Mouse (Mus musculus) kidney, embryonic 16.5 days (tissue): Measurements from ENCODE around the gene 4930412O13Rik. TPM values are rescaled to one million over a fixed set of nuclear protein-coding genes. Genes with fewer than 3 reads are reported as not detected.

Source experiments
- ATAC-seq: fragments of 200-750 bp; cut with Nextera tagmentation; 2 replicates; pipeline ENCODE4 v1.8.0; 2017; ENCODE audit warnings: moderate TSS enrichment; ENCODE audit not compliant: low FRiP score, low TSS enrichment
- H3K27ac ChIP-seq: fragments of 300-500 bp; sonication (generic); 2 replicates; pipeline ENCODE4 v1.5.1; 2014; ENCODE audit warnings: low read length
- H3K27me3 ChIP-seq: fragments of 300-500 bp; sonication (generic); 2 replicates; pipeline ENCODE4 v1.6.1; 2014; ENCODE audit warnings: low read length, control low read depth, mixed read lengths; ENCODE audit not compliant: insufficient read depth
- H3K36me3 ChIP-seq: fragments of 300-500 bp; sonication (generic); 2 replicates; pipeline ENCODE4 v1.6.1; 2014; ENCODE audit warnings: low read length, control low read depth, mixed read lengths; ENCODE audit not compliant: insufficient read depth
- H3K4me1 ChIP-seq: fragments of 300-500 bp; sonication (generic); 2 replicates; pipeline ENCODE4 v1.6.1; 2014; ENCODE audit warnings: low read length, control low read depth, mixed read lengths; ENCODE audit not compliant: insufficient read depth
- H3K4me2 ChIP-seq: fragments of 300-500 bp; sonication (generic); replicated peaks from 2 replicates; pipeline ENCODE4 v1.6.1; 2014; ENCODE audit warnings: low read depth, low read length
- H3K4me3 ChIP-seq: fragments of 300-500 bp; sonication (generic); 2 replicates; pipeline ENCODE4 v1.5.1; 2014; ENCODE audit warnings: mild to moderate bottlenecking, low read length
- H3K9ac ChIP-seq: fragments of 300-500 bp; sonication (generic); replicated peaks from 2 replicates; pipeline ENCODE4 v1.6.1; 2014; ENCODE audit warnings: low read length
- H3K9me3 ChIP-seq: fragments of 300-500 bp; sonication (generic); 2 replicates; pipeline ENCODE4 v1.6.1; 2016; ENCODE audit warnings: low read length, control low read depth
- WGBS: fragments of 180-500 bp; shearing (Covaris S2); extraction: QIAGEN DNeasy Blood & Tissue Kit; methylation state at CpG from one replicate; pipeline ENCODE4 v1.1.7; 2014; 5-methylcytosine and 5-hydroxymethylcytosine counted together
- polyA plus RNA-seq: library from polyadenylated mRNA; unstranded; fragments of >200 nt; fragmentation: Nextera tagmentation; extraction: Ambion mirVana; gene quantifications from 2 replicates; pipeline ENCODE4 v1.2.1, GENCODE M21; 2015

The 4930412O13Rik gene
- polyA plus RNA-seq, 1 experiment from 2014 or later: 2.8 TPM

- Histone ChIP-seq H3K36me3 (no peaks in the 10 kb centered on the region), H3K27ac (peak overlapping the region; percentile 82), H3K9ac (peak overlapping the region; percentile 70), H3K4me1 (peaks cover 25% of the 10 kb centered on the region; the same call in 1 of the 2 replicates), H3K27me3 (peaks cover 75% of the 10 kb centered on the region), H3K4me3 (peak overlapping the region; percentile 55), H3K9me3 (no peaks in the 10 kb centered on the region), H3K4me2 (peak overlapping the region; percentile 90)
- no peak for ATAC-seq
- under 1% methylated on average over 22 of the region's 22 CpGs for WGBS
Measured at GRCm38 (mm10) chr2:9879092-9879491, 2.0 kb upstream of the 4930412O13Rik start.

GRCm38 (mm10) chr2:9879493-9879892 lies 1.6 kb upstream of the 4930412O13Rik start:
- Histone ChIP-seq H3K27me3 (peaks cover 75% of the 10 kb centered on the region), H3K36me3 (no peaks in the 10 kb centered on the region), H3K9ac (peak overlapping the region; percentile 70), H3K27ac (peak overlapping the region; percentile 82), H3K4me2 (peak overlapping the region; percentile 90), H3K9me3 (no peaks in the 10 kb centered on the region), H3K4me1 (peaks cover 25% of the 10 kb centered on the region; the same call in 1 of the 2 replicates), H3K4me3 (peak overlapping the region; percentile 55)
- under 1% methylated on average over 19 of the region's 21 CpGs for WGBS
- peak; percentile 96 for ATAC-seq

- peaks cover 75% of the 10 kb centered on the region for H3K27me3 ChIP-seq
- H3K4me1 ChIP-seq: peaks cover 25% of the 10 kb centered on the region; the same call in 1 of the 2 replicates
- ATAC-seq: no peak
- no peaks in the 10 kb centered on the region for H3K9me3 ChIP-seq
- H3K4me3 ChIP-seq: peak overlapping the region; percentile 55
- H3K36me3 ChIP-seq: no peaks in the 10 kb centered on the region
- 7% methylated on average over 11 of the region's 11 CpGs for WGBS
- peak overlapping the region; percentile 68 for H3K9ac ChIP-seq
- peak overlapping the region; percentile 81; the same call in 1 of the 2 replicates for H3K27ac ChIP-seq
- peak overlapping the region; percentile 90 for H3K4me2 ChIP-seq
Measured at GRCm38 (mm10) chr2:9880271-9880670, 781 bp upstream of the 4930412O13Rik start.

GRCm38 (mm10) chr2:9881611-9882023 lies 565 bp downstream of the 4930412O13Rik start:
- Histone ChIP-seq H3K9me3 (no peaks in the 10 kb centered on the region), H3K4me1 (peaks cover 25% of the 10 kb centered on the region; the same call in 1 of the 2 replicates), H3K27ac (peak overlapping the region; percentile 81), H3K4me3 (peak overlapping the region; percentile 55), H3K27me3 (peaks cover 76% of the 10 kb centered on the region), H3K9ac (peak overlapping the region; percentile 68), H3K36me3 (no peaks in the 10 kb centered on the region), H3K4me2 (peak overlapping the region; percentile 90)
- 3% methylated on average over 13 of the region's 13 CpGs for WGBS
- ATAC-seq: no peak

- Histone ChIP-seq H3K9me3 (no peaks in the 10 kb centered on the region), H3K4me2 (peak overlapping the region; percentile 90), H3K4me3 (peak overlapping the region; percentile 55), H3K27ac (peak overlapping the region; percentile 81), H3K4me1 (peaks cover 25% of the 10 kb centered on the region; the same call in 1 of the 2 replicates), H3K27me3 (peaks cover 78% of the 10 kb centered on the region), H3K36me3 (no peaks in the 10 kb centered on the region), H3K9ac (peak overlapping the region; percentile 68)
- WGBS: under 1% methylated on average over 39 of the region's 39 CpGs
- ATAC-seq: no peak
Measured at GRCm38 (mm10) chr2:9882371-9882925, 1.4 kb downstream of the 4930412O13Rik start.

GRCm38 (mm10) chr2:9882926-9883802 lies 2.1 kb downstream of the 4930412O13Rik start:
- no peaks in the 10 kb centered on the region for H3K9me3 ChIP-seq
- peaks cover 82% of the 10 kb centered on the region for H3K27me3 ChIP-seq
- peaks cover 20% of the 10 kb centered on the region; the same call in 1 of the 2 replicates for H3K4me1 ChIP-seq
- peak overlapping the region; percentile 81 for H3K27ac ChIP-seq
- H3K9ac ChIP-seq: peak overlapping the region; percentile 68
- ATAC-seq: no peak
- no peaks in the 10 kb centered on the region for H3K36me3 ChIP-seq
- 1% methylated on average over 43 of the region's 43 CpGs for WGBS
- H3K4me2 ChIP-seq: peak overlapping the region; percentile 90
- peak overlapping the region; percentile 55 for H3K4me3 ChIP-seq

GRCm38 (mm10) chr2:9883803-9884532 lies 2.9 kb downstream of the 4930412O13Rik start:
- H3K9ac ChIP-seq: peak overlapping the region; percentile 68
- H3K4me3 ChIP-seq: peak overlapping the region; percentile 55
- H3K27ac ChIP-seq: peak overlapping the region; percentile 81
- peaks cover 88% of the 10 kb centered on the region for H3K27me3 ChIP-seq
- no peak for ATAC-seq
- peaks cover 16% of the 10 kb centered on the region; the same call in 1 of the 2 replicates for H3K4me1 ChIP-seq
- H3K4me2 ChIP-seq: peak overlapping the region; percentile 90
- 1% methylated on average over 27 of the region's 27 CpGs for WGBS
- no peaks in the 10 kb centered on the region for H3K9me3 ChIP-seq
- no peaks in the 10 kb centered on the region for H3K36me3 ChIP-seq

GRCm38 (mm10) chr2:9884533-9885216 lies 3.6 kb downstream of the 4930412O13Rik start:
- peak overlapping the region; percentile 67 for H3K27ac ChIP-seq
- 7% methylated on average over 15 of the region's 15 CpGs for WGBS

More at GRCm38 (mm10) chr2:9884533-9885216, 3.6 kb downstream of the 4930412O13Rik start:
- Histone ChIP-seq H3K9me3 (no peaks in the 10 kb centered on the region), H3K36me3 (no peaks in the 10 kb centered on the region), H3K27me3 (peaks cover 94% of the 10 kb centered on the region), H3K9ac (peak overlapping the region; percentile 68), H3K4me3 (peak overlapping the region; percentile 55), H3K4me1 (peaks cover 16% of the 10 kb centered on the region; the same call in 1 of the 2 replicates), H3K4me2 (peak overlapping the region; percentile 90)
- ATAC-seq: no peak
